Mouse (Mus musculus) ES-Bruce4 (cell line): ENCODE data around the gene Alkbh4. TPM values are rescaled to one million over a fixed set of nuclear protein-coding genes. Genes with fewer than 3 reads are reported as not detected.

ENCODE experiments used
- H3K27ac ChIP-seq: 2 replicates; pipeline ENCODE4 v1.5.1; 2012; ENCODE audit warnings: low read length, inconsistent platforms; ENCODE audit not compliant: insufficient read depth
- H3K27me3 ChIP-seq: 2 replicates; pipeline ENCODE4 v1.6.1; 2012; ENCODE audit warnings: mild to moderate bottlenecking, low read length, inconsistent platforms; ENCODE audit not compliant: control insufficient read depth, poor library complexity, insufficient read depth, severe bottlenecking
- H3K36me3 ChIP-seq: 2 replicates; pipeline ENCODE4 v1.6.1; 2012; ENCODE audit warnings: inconsistent platforms, mild to moderate bottlenecking, low read length, moderate library complexity; ENCODE audit not compliant: control insufficient read depth, poor library complexity, insufficient read depth, severe bottlenecking
- H3K4me1 ChIP-seq: one replicate; pipeline ENCODE4 v1.8.1; 2011; ENCODE audit warnings: low read length; ENCODE audit not compliant: control insufficient read depth, insufficient read depth
- H3K4me3 ChIP-seq: 2 replicates; pipeline ENCODE4 v1.5.1; 2011; ENCODE audit warnings: low read depth, mild to moderate bottlenecking, low read length
- H3K9ac ChIP-seq: 2 replicates; pipeline ENCODE4 v1.6.1; 2012; ENCODE audit warnings: low read depth, mild to moderate bottlenecking, inconsistent platforms; ENCODE audit not compliant: poor library complexity, severe bottlenecking
- H3K9me3 ChIP-seq: replicated peaks from 2 replicates; pipeline ENCODE4 v1.6.1; 2012; ENCODE audit warnings: mild to moderate bottlenecking, low read length, inconsistent platforms; ENCODE audit not compliant: control insufficient read depth, poor library complexity, insufficient read depth, severe bottlenecking
- CTCF ChIP-seq: IDR thresholded peaks from one replicate; pipeline ENCODE4 v1.8.1; 2011; ENCODE audit warnings: low read depth, low read length
- EP300 ChIP-seq: IDR thresholded peaks from 2 replicates; pipeline ENCODE4 v1.6.1; 2011; ENCODE audit warnings: low read depth, low read length; ENCODE audit not compliant: insufficient read depth
- POLR2A ChIP-seq: IDR thresholded peaks from one replicate; pipeline ENCODE4 v1.8.1; 2011; ENCODE audit warnings: low read length; ENCODE audit not compliant: insufficient read depth
- polyA plus RNA-seq: library from polyadenylated mRNA; stranded (reverse); fragments of >200 nt; gene quantifications from 2 replicates; pipeline ENCODE4 v1.2.4, GENCODE M21; 2011; ENCODE audit warnings: low read depth; ENCODE audit not compliant: missing spikeins, insufficient read depth, insufficient read length

The Alkbh4 gene
- polyA plus RNA-seq, 1 experiment = 8.7 TPM

DNA sequence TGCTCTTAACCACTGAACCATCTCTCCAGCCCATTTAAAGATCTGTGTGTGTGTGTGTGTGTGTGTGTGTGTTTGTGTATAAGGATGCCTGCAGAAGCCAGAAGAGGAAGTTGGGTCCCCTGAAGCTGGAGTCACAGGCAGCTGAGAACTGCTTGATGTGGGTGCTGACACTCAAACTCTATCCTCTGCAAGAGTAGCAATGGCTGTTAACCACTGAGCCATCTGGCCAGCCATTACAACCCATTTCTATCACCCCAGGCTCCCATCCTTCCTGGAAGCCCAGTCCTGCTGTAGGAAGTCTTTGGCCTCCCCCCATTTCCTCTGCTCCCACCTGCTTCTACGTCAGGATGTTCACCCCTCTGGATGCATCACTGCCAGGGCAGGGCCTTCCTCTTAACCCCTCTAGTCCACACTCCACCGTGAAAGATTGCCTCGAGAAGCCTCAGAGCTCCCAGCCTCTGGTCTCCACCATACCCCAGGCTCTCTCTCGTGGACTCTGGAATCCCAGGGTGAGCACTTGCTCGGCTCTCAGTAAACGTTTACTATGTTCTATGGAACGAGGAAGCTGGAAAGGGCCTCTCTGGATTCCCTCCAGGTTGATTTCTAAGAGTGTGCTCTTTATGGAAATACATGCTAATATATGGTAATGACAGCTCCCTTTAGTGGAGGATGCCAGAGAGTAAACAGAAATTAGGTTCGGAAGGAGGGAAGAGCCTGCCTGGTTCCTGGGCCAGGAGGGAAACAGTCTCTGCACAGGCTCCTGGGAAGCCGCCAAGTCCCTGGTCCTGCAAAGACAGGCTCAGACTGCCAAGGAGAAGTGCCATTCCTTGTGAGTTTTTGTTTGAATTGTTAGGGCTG lies 37.9 kb downstream of the Alkbh4 start:
- no peaks in the 10 kb centered on the region for H3K36me3 ChIP-seq
- TF ChIP-seq POLR2A (no peak), CTCF (no peak), EP300 (no peak)
- H3K9me3 ChIP-seq = no peaks in the 10 kb centered on the region
- peaks cover 4% of the 10 kb centered on the region for H3K4me1 ChIP-seq
- no peak overlapping the region for H3K27ac ChIP-seq
- H3K27me3 ChIP-seq = no peaks in the 10 kb centered on the region
- no peak overlapping the region for H3K4me3 ChIP-seq
- no peak overlapping the region for H3K9ac ChIP-seq

DNA sequence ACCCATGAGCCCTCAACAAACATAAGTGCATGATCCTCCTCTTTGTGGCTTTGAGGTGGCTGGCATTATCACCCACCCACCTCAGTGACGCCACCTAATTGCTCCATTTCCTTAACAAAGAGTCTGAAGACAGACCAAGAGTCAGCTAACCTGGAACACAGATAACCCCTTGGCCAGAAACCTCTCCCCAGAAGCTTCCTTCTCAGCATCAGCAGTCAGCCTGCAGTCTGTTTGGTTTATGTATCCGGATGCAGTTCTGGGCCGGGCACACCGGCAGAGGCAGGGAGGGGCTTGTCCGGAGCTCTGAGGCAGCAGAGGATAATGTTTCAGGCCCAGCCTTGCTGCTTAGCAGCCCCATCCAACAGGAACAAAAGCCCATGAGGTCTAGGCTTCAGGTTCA lies 43.6 kb downstream of the Alkbh4 start:
- TF ChIP-seq POLR2A = no peak
- TF ChIP-seq EP300 = no peak
- TF ChIP-seq CTCF = no peak

DNA sequence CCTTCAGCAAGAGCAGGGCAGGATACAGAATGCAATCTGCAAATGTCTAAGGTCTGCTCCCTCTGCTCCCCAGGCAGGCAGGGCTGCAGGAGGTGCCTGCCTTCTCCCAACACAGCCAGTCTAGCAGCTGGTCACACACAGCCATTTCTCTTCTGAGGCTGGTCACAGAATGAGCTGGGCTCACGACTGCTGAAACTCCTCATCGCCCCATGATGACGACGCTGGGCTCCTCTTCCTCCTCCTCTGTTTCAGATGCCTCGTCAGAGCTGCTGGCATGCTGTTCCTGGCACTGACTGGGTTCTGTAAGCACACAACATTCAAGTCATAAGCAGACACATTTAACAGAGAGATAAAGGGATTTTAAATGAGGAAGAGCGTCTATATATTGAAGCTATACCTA lies 45.3 kb downstream of the Alkbh4 start:
- Histone ChIP-seq H3K27me3 (no peaks in the 10 kb centered on the region), H3K36me3 (peaks cover 16% of the 10 kb centered on the region), H3K9ac (no peak overlapping the region), H3K4me1 (peaks cover 4% of the 10 kb centered on the region), H3K9me3 (no peaks in the 10 kb centered on the region), H3K4me3 (no peak overlapping the region), H3K27ac (no peak overlapping the region)
- TF ChIP-seq POLR2A (no peak), CTCF (no peak), EP300 (no peak)

More for the DNA sequence above, 43.6 kb downstream of the Alkbh4 start:
- peaks cover 16% of the 10 kb centered on the region for H3K36me3 ChIP-seq
- H3K4me1 ChIP-seq = peaks cover 4% of the 10 kb centered on the region
- no peak overlapping the region for H3K4me3 ChIP-seq
- H3K9ac ChIP-seq = no peak overlapping the region
- no peaks in the 10 kb centered on the region for H3K27me3 ChIP-seq
- H3K27ac ChIP-seq = 0 out of 2 replicates have a peak overlapping the region, but pooled peaks have one; percentile 37
- no peaks in the 10 kb centered on the region for H3K9me3 ChIP-seq

DNA sequence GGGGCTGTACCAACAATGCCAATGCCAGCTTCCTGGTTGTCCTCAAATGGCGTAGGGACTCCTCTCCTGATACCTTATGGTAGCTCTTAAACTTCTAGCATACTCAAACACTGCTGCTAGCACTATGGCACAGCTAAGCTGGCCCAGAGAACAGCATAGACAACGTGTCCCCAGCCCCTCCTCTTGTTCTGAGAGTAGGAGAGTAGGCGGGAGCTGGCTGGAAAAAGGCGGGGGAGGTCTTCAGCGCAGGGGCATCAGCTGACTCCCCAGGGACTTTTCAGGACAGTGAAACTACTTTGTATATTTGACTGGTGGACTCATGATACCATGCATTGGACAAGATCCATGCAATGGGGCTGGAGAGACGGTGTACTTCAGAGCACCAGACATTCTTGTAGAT lies 46.1 kb downstream of the Alkbh4 start:
- Histone ChIP-seq H3K36me3 (peaks cover 18% of the 10 kb centered on the region), H3K9me3 (no peaks in the 10 kb centered on the region), H3K4me1 (peaks cover 4% of the 10 kb centered on the region), H3K4me3 (no peak overlapping the region), H3K9ac (no peak overlapping the region), H3K27ac (no peak overlapping the region), H3K27me3 (no peaks in the 10 kb centered on the region)
- TF ChIP-seq EP300 (no peak), POLR2A (no peak), CTCF (no peak)

DNA sequence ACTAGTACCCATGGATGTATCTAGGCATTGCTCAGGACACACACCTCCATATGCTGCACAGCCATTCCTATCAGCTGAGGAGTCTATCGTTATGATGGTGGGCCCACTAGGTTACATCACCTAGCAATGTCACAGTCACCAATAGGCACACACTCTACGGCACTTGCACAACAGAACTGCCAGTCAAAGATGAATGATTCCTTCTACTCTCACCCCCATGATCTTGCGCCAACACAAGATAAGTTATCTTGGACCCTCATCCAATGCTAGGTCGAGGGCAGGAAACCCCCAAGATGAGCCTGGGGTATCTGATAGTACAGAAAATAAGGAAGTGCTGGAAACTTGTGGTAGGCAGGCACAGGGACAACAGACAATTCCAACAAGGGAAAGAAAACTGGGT lies 46.9 kb downstream of the Alkbh4 start:
- TF ChIP-seq EP300 = no peak
- TF ChIP-seq POLR2A = no peak
- no peak for TF ChIP-seq CTCF
- Histone ChIP-seq H3K36me3 (peaks cover 21% of the 10 kb centered on the region), H3K4me1 (peaks cover 4% of the 10 kb centered on the region)

DNA sequence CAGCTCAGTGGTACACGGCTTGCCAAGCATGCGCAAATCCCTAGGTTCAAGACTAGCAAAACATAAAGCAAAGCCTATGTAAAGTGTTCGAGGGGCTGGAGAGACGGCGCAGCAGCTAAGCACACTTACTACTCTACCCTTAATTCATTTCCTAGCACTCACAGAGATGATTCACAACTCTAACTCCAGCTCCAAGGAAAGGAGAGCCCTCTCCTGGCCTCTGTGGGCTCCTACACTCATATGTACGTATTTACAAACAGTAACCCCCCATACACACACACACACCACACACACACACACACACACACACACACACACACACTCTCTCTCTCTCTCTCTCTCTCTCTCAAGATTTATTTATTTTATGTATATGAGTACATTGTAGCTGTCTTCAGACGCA lies 47.8 kb downstream of the Alkbh4 start:
- Histone ChIP-seq H3K9ac (no peak overlapping the region), H3K9me3 (no peaks in the 10 kb centered on the region), H3K4me1 (peaks cover 4% of the 10 kb centered on the region), H3K27me3 (no peaks in the 10 kb centered on the region), H3K36me3 (peaks cover 23% of the 10 kb centered on the region), H3K4me3 (no peak overlapping the region), H3K27ac (no peak overlapping the region)
- TF ChIP-seq EP300 = no peak
- no peak for TF ChIP-seq CTCF
- TF ChIP-seq POLR2A = no peak

More for the DNA sequence above, 46.9 kb downstream of the Alkbh4 start:
- no peak overlapping the region for H3K27ac ChIP-seq
- H3K9ac ChIP-seq = no peak overlapping the region
- H3K27me3 ChIP-seq = no peaks in the 10 kb centered on the region
- no peak overlapping the region for H3K4me3 ChIP-seq
- H3K9me3 ChIP-seq = no peaks in the 10 kb centered on the region
